In the genomic region with DNA sequence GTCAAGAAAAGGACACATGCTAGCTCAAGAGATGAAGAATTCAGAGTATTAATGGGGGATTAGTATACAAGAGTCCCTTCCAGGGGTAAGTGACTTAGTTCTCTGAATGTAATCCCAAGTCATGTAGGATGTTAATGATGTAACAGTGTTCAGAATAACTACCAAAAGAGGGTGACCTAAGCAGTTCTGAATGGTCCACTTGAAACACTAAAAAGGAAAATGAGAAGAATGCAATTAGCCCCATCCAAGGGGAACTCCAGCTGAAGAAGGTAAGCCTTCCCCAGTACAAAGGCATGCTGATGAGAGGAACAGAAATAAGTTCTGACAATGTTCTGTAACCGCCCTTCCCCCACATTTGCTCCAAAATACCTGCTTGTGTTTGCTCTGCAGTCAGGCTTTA, we compare ENCODE assay signal across 17 mouse cellular contexts.
DNase-seq lines count a peak whose midpoint lies in the region; ATAC-seq and TF ChIP-seq lines count a peak whose summit lies in the region.
"Had no signal": no experiment of that assay in that cellular context is flagged by ENCODE, and none has a peak within 500 bp of the region (broad histone marks: within the 10 kb centered on the region; RNA-seq: fewer than 3 reads in every experiment).

No protein-coding gene starts in this region.

- peak; percentile 18 to 39 for DNase-seq in heart, adult 18-20 months
- no peak for DNase-seq in heart, postnatal 25 days (ENCODE audit: low spot score)
- peak; percentile 21 for DNase-seq in CH12.LX (ENCODE audit: extremely low read depth)
- no peak for DNase-seq in ovary, postnatal 36 days (ENCODE audit: low spot score)
- DNase-seq in midbrain, postnatal 0 days (ENCODE audit: low spot score), result no peak
- DNase-seq: adrenal gland, adult 2 months; adrenal gland, postnatal 36 days; cerebellum, adult 2 months; cerebellum, postnatal 10 days; gastrocnemius, postnatal 10 days; kidney, adult 18-20 months had no signal

- intact Hi-C loops in heart, postnatal 25 days (cut with DNase I), result no loop called here

- no peak for TF ChIP-seq CTCF in CH12.LX (conservative IDR thresholded peaks at IDR 0.05 in 1 of 2, IDR thresholded peaks at IDR 0.05 in 1 of 2; ENCODE audit: low read depth in 2 of 2, low read length in 2 of 2)
- TF ChIP-seq CTCF in midbrain, postnatal 0 days (IDR thresholded peaks at IDR 0.05), result no peak

- dilution Hi-C loops in CH12.LX (cut with MboI; ENCODE audit: extremely low pct_ligation_motif_present, extremely low pct_unique_long_range_greater_than_20kb, low sequenced_read_pairs), result no loop called here

- no peaks in the 10 kb centered on the region for H3K79me2 ChIP-seq in CH12.LX (replicated peaks; ENCODE audit: control insufficient read depth, extremely low read depth, insufficient read depth, poor library complexity, severe bottlenecking)

- in situ Hi-C loops in CH12.LX (cut with MboI; ENCODE audit: low pct_ligation_motif_present, low pct_unique_long_range_greater_than_20kb, low sequenced_read_pairs), result no loop called here

- ATAC-seq in heart, embryonic 12.5 days (ENCODE audit: insufficient number of reproducible peaks, low FRiP score), result peak; percentile 73
- ATAC-seq in heart, embryonic 16.5 days (replicated peaks; ENCODE audit: extremely low read depth, insufficient read depth, low FRiP score), result peak; percentile 76
- ATAC-seq in midbrain, postnatal 0 days (ENCODE audit: low FRiP score), result no peak
- no peak for ATAC-seq in megakaryocyte progenitor cell, adult 5-6 weeks (replicated peaks; ENCODE audit: poor library complexity)
- ATAC-seq: forebrain, embryonic 15.5 days; hindbrain, postnatal 0 days had no signal

- H3K9ac ChIP-seq in CH12.LX (ENCODE audit: insufficient read depth, low read depth), result no peak overlapping the region
- no peak overlapping the region for H3K9ac ChIP-seq in heart, embryonic 12.5 days
- H3K9ac ChIP-seq in heart, embryonic 16.5 days (ENCODE audit: low read length), result no peak overlapping the region
- H3K9ac ChIP-seq in midbrain, postnatal 0 days (replicated peaks; ENCODE audit: low read length, poor library complexity, severe bottlenecking), result no peak overlapping the region
- H3K9ac ChIP-seq: forebrain, embryonic 15.5 days; hindbrain, embryonic 13.5 days had no signal

- no peaks in the 10 kb centered on the region for H3K9me3 ChIP-seq in CH12.LX (replicated peaks; ENCODE audit: low read length)
- no peaks in the 10 kb centered on the region for H3K9me3 ChIP-seq in heart, embryonic 12.5 days (replicated peaks)
- no peaks in the 10 kb centered on the region for H3K9me3 ChIP-seq in heart, embryonic 16.5 days (replicated peaks; ENCODE audit: control insufficient read depth, low read length)
- no peaks in the 10 kb centered on the region for H3K9me3 ChIP-seq in midbrain, postnatal 0 days (ENCODE audit: low read length)
- H3K9me3 ChIP-seq: forebrain, embryonic 15.5 days; hindbrain, embryonic 13.5 days had no signal

- no peaks in the 10 kb centered on the region for H3K27me3 ChIP-seq in CH12.LX (replicated peaks)
- no peaks in the 10 kb centered on the region for H3K27me3 ChIP-seq in heart, embryonic 12.5 days (replicated peaks)
- H3K27me3 ChIP-seq in heart, embryonic 16.5 days (ENCODE audit: control insufficient read depth, insufficient read depth, low read length), result no peaks in the 10 kb centered on the region
- no peaks in the 10 kb centered on the region for H3K27me3 ChIP-seq in midbrain, postnatal 0 days (ENCODE audit: insufficient read depth, low read length)
- H3K27me3 ChIP-seq: forebrain, embryonic 15.5 days; hindbrain, embryonic 13.5 days had no signal

- H3K36me3 ChIP-seq in CH12.LX (replicated peaks in 1 of 2; ENCODE audit: control insufficient read depth in 1 of 2, insufficient read depth in 1 of 2, low read length in 1 of 2), result no peaks in the 10 kb centered on the region
- no peaks in the 10 kb centered on the region for H3K36me3 ChIP-seq in heart, embryonic 12.5 days
- H3K36me3 ChIP-seq in heart, embryonic 16.5 days (ENCODE audit: control insufficient read depth, insufficient read depth), result no peaks in the 10 kb centered on the region
- no peaks in the 10 kb centered on the region for H3K36me3 ChIP-seq in midbrain, postnatal 0 days (ENCODE audit: insufficient read depth, low read length)
- H3K36me3 ChIP-seq: forebrain, embryonic 15.5 days; hindbrain, embryonic 13.5 days had no signal

- H3K27ac ChIP-seq in CH12.LX (ENCODE audit: insufficient read depth, low read depth), result no peak overlapping the region
- H3K27ac ChIP-seq in heart, embryonic 12.5 days (ENCODE audit: poor library complexity, severe bottlenecking), result peak overlapping the region; percentile 44; the same call in 1 of the 2 replicates
- 0 out of 2 replicates have a peak overlapping the region, but pooled peaks have one; percentile 33 for H3K27ac ChIP-seq in heart, embryonic 16.5 days (ENCODE audit: low read length)
- no peak overlapping the region for H3K27ac ChIP-seq in midbrain, postnatal 0 days (ENCODE audit: low read depth, low read length)
- H3K27ac ChIP-seq: forebrain, embryonic 15.5 days; hindbrain, embryonic 13.5 days; hindbrain, postnatal 0 days had no signal

- peaks cover 0 to 16% of the 10 kb centered on the region in 2 experiments; a peak in 1 of 4 replicates for H3K4me1 ChIP-seq in CH12.LX (ENCODE audit: control insufficient read depth in 1 of 2, insufficient read depth in 2 of 2)
- H3K4me1 ChIP-seq in heart, embryonic 12.5 days (replicated peaks), result peaks cover 16% of the 10 kb centered on the region
- H3K4me1 ChIP-seq in heart, embryonic 16.5 days (ENCODE audit: control insufficient read depth, insufficient read depth, low read length), result peaks cover 19% of the 10 kb centered on the region
- H3K4me1 ChIP-seq in midbrain, postnatal 0 days (ENCODE audit: insufficient read depth, low read length), result no peaks in the 10 kb centered on the region
- H3K4me1 ChIP-seq: forebrain, embryonic 15.5 days; hindbrain, embryonic 13.5 days had no signal

- TF ChIP-seq EP300 in CH12.LX (IDR thresholded peaks at IDR 0.05; ENCODE audit: low read length), result no peak

- TF ChIP-seq RAD21 in CH12.LX (IDR thresholded peaks at IDR 0.05; ENCODE audit: low read depth, low read length), result no peak

- no peak overlapping the region for H3K4me2 ChIP-seq in CH12.LX (ENCODE audit: insufficient read depth, low read depth, poor library complexity, severe bottlenecking)
- H3K4me2 ChIP-seq in heart, embryonic 12.5 days, result no peak overlapping the region
- no peak overlapping the region for H3K4me2 ChIP-seq in heart, embryonic 16.5 days (ENCODE audit: low read depth, low read length)
- no peak overlapping the region for H3K4me2 ChIP-seq in midbrain, postnatal 0 days (ENCODE audit: low read depth, low read length, poor library complexity, severe bottlenecking)
- H3K4me2 ChIP-seq: forebrain, embryonic 15.5 days; hindbrain, embryonic 13.5 days had no signal

- no peak for TF ChIP-seq POLR2A in CH12.LX (IDR thresholded peaks at IDR 0.05; ENCODE audit: low read depth, low read length)

- no peak overlapping the region for H3K4me3 ChIP-seq in CH12.LX (replicated peaks in 1 of 3; ENCODE audit: low read depth in 2 of 3, low read length in 2 of 3, poor library complexity in 1 of 3)
- H3K4me3 ChIP-seq in heart, embryonic 12.5 days, result no peak overlapping the region
- no peak overlapping the region for H3K4me3 ChIP-seq in heart, embryonic 16.5 days (ENCODE audit: low read length)
- no peak overlapping the region for H3K4me3 ChIP-seq in midbrain, postnatal 0 days (ENCODE audit: low read depth, low read length)
- H3K4me3 ChIP-seq: forebrain, embryonic 15.5 days; hindbrain, embryonic 13.5 days had no signal

- 56% methylated on average over 1 of the region's 1 CpGs for WGBS in heart, embryonic 12.5 days
- 63% methylated on average over 1 of the region's 1 CpGs for WGBS in heart, embryonic 16.5 days
- WGBS in midbrain, postnatal 0 days, result 77% methylated on average over 1 of the region's 1 CpGs

TF ChIP-seq in CH12.LX, 34 proteins besides CTCF, POLR2A, EP300 and RAD21:
- TF ChIP-seq ZNF384 (IDR thresholded peaks at IDR 0.05; ENCODE audit: low read depth, low read length), result no peak
- TF ChIP-seq SMC3 (IDR thresholded peaks at IDR 0.05; ENCODE audit: low read depth, low read length), result no peak

Comparison
In these comparisons a context has a peak if more than half of its experiments do, and no peak if none do; other contexts are left out.
1. DNase-seq: peak in heart, adult 18-20 months (2 of 2) and CH12.LX (single experiment); none in heart, postnatal 25 days (single experiment), ovary, postnatal 36 days (single experiment) and midbrain, postnatal 0 days (single experiment).
2. H3K27ac ChIP-seq: peak in heart, embryonic 12.5 days (single experiment) and heart, embryonic 16.5 days (single experiment); none in CH12.LX (single experiment) and midbrain, postnatal 0 days (single experiment).
3. ATAC-seq: peak in heart, embryonic 12.5 days (single experiment) and heart, embryonic 16.5 days (single experiment); none in midbrain, postnatal 0 days (single experiment) and megakaryocyte progenitor cell, adult 5-6 weeks (single experiment).